Mouse (Mus musculus) gastrocnemius, postnatal 10 days (tissue): Measurements from ENCODE around the gene Mib2. TPM values are rescaled to one million over a fixed set of nuclear protein-coding genes. Genes with fewer than 3 reads are reported as not detected.
"Not testable (repeated sequence)": the region's sequence is repeated elsewhere in the genome, so short reads cannot be mapped to it uniquely, and the experiment has no call there.

Experiments
- DNase-seq: peaks from one replicate; pipeline ENCODE4 v3.0.0; 2021; ENCODE audit warnings: mixed read lengths
- total RNA-seq, 2 experiments: library from RNA; stranded (reverse); gene quantifications; 2 replicates each; pipeline ENCODE4 v1.2.3; 2021

Gene Mib2
- total RNA-seq, 2 experiments from 2014 or later = 13.2 to 16.8 TPM

DNA sequence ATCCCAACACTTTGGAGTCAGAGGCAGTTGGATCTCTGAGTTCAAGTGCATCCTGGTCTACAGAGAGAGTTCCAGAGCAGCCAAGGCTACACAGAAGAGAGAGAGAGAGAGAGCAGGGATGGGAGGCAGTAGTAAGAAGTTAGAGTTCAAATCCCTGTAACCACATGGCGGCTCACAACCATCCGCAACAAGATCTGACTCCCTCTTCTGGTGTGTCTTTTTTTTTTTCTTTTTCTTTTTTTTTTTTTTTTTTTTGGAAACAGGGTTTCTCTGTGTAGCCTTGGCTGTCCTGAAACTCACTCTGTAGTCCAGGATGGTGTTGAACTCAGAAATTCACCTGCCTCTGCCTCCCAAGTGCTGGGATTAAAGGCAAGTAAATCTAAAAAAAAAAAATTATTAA is 3.1 kb upstream of the Mib2 start:
- DNase-seq = no peak

- not testable (repeated sequence) for DNase-seq
Observed at GRCm38 (mm10) chr4:155670236-155670635, 1.2 kb upstream of the Mib2 start.

DNA sequence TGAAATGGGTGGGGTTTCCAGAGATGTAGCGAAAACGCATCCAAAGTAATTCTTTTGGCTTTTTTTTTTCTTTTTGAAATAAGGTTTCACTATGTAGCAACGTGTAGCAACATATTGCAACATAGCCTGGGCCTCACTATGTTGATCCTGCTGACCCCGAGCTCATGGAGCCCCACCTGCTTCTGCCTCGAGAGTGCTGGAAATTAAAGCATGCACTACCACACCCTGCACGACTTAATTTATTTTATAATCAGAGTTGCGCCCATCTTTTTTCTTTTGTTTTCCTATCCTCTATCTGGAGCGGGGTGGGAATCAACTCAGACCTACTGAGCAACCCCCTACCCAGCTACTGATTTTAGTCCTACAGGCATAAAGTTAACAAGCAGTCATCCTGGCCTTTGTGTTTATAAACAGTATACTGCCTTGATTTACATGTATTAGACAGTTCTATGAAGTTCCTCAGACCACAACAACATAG is 639 bp upstream of the Mib2 start:
- no peak for DNase-seq

DNA sequence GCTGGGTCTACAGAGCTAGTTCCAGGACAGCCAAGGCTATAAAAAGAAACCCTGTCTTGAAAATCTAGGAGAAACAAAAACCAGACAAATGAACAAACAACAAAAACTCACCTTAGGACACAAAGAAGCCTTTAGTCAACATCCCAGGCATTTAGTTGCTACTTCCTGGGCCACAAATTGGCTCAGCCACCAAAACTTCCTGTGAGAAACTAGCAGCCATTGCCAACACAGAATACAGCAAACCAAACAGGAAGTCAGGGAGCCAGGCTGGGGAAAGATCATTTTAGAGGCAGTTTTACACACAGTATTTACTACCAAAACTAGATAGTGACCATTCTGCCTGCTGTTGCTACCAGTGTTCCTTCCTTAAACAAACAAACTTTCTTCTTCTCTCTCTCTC is 2.1 kb downstream of the Mib2 start:
- no peak for DNase-seq

DNA sequence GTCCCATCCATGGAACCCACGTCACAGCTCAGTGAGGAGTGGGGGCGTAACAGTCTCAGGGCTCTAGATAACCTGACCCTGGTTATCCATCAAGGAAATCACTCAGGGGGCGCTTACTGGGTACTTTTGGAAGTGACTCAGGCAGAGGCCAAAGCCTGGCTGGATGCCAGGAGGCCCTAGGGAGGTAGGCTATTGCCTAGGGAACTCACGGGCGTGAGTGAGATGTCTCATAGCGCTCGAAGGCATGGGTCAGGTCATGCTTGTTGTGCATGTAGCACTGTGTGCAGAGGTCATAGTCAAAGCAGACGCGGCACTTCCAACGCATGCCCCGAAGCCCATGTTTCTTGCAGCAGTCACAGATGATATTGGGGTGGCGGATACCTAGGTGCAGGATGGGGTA is 8.4 kb downstream of the Mib2 start:
- no peak for DNase-seq

- DNase-seq = no peak
Observed at GRCm38 (mm10) chr4:155658961-155659360, 10.0 kb downstream of the Mib2 start.

GRCm38 (mm10) chr4:155656214-155656751 is 12.7 kb downstream of the Mib2 start:
- no peak for DNase-seq

DNA sequence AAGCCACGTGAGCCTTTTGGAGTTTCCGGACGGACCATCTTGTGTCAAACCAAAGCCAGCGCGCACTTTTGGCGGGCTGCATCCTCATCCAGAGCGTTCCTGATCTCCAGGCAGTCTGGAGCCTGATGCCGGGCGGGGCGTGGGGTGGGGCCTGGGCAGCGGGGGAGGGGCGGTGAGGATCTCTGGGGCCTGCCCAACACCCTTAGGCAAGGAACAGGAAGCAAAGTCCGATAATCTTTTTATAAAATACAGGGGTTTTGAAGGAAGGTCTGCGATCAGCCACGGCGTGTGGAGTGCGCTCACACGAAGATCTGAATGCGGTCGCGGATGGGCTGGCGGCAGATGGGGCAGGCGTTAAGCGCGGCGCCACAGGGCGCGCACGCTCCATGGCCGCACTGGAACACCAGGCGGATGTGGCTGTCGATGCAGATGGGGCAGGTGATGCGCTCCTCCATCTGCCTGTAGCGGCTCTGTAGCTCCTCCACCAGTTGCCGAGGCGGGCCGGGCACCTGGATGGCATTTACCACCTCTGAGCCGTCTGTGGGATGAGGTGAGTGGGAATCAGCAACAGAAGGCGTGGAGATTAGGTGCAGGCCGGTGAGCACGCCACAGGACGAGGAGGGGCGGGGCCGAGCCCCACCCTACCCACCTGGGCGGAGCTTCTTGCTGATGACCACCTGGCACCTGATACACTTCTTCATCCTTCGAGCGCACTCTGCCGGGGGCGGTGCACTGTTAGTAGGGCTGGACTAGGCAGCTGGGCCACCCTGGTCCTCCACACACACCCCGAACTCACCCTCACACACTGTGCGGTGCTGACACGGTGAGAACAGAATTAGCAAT is 14.3 kb downstream of the Mib2 start:
- peak; percentile 68 for DNase-seq

DNA sequence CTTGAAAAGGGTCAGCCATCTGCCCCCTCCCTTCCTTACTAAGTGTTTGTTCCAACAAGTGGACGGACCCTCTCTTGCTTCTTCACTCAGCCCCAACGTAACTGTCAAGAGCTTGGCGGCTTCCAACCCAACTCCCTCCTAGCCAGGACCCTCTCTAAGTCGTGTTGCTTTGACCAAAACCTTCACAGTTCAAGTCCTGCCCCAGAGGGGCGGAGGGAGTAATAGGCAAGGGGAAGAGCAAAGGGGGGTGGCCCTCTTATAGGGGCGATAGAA is 14.9 kb downstream of the Mib2 start:
- no peak for DNase-seq

DNA sequence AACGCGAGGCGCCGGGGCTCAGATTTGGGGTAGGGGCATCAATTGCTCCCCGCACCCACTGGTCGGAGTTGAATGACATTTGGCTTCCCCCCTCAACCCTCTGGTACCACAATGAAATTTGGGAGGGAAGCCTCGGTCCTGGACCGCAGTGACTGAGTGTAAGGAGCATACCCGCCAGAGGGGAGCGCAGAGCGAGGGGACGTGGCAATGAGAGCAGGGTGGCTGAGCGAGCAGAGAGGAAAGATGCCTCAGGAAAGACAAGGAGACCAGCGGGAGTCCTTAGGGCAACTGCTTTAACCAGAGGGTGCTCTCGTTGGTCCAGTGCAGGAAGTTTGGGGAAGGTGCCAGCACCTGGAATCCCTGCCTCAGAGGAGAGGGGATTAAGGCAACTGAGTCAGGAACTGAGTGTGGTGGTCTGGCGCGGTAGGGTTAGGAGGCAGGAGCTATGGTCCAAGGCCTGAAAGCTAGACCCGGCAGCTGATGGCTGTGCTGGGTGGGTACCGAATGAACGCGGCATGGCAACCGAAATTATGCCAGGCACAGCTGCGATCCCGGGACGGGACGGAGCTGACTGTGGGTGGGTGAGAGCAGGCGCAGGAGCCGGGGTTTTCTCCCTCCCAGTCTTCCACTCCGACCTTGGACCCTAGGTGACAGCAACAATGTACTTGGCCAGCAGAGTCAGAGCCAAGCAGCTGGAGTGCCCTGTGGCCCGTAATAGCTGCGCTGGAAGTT is 15.4 kb downstream of the Mib2 start:
- DNase-seq = peak; percentile 53

DNA sequence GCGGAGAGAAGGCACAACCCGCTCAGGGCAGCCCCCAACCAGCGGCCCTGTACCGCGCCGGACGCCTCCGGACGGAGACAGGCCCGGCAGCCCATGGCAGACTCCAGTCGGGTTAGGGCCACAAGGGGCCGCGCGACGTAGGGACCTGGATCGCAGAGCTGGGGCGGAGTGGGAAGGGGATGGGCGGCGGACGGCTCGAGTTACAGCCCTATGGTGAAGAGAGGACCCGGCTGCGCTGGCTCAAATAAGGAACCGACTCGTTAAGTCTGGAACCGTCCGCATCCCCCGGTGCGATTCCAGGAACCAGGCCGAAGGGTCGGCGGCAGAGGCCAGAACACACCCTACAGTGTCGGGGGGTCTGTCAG is 15.9 kb downstream of the Mib2 start, which contains the start of gene Mmp23:
Mmp23 (minus strand) TSS at position 299 of the 365 bp plus-strand sequence.
- DNase-seq = peak; percentile 68

GRCm38 (mm10) chr4:155652283-155653085 is 16.5 kb downstream of the Mib2 start:
- DNase-seq = no peak

DNA sequence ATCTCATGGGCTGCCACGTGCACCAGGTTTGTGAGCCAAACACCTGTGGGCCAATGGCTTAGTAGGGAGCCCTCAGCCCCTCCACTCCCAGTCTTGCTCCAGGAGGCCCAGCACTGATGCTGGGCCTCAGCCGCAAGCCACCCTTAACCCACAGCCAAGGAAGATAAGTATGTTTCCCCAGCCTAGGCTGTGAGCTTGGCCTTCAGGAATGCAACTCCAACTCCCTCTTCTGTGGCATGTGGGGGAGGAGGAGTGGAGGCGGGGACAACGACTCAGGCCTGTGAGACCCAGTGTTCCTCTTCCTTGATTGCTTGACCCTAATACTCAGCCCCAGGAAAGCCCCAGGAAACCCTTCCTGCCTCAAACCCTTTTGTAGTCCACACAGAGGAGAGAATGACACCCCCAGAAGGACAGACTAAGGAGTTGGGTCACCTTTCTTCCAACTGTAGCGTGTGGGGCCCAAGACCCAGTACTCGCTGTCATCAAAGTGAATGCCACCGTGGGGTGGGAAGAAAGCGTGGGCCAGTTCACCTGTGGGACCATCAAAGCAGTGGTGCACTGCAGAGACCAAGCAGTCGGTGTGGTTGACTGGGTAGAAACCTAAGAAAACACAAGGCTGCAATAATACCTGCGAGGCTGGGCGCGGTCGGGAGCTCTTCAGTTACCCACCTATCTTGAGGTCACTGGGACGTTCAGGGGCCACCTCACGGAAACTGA is 17.3 kb downstream of the Mib2 start:
- no peak for DNase-seq

DNA sequence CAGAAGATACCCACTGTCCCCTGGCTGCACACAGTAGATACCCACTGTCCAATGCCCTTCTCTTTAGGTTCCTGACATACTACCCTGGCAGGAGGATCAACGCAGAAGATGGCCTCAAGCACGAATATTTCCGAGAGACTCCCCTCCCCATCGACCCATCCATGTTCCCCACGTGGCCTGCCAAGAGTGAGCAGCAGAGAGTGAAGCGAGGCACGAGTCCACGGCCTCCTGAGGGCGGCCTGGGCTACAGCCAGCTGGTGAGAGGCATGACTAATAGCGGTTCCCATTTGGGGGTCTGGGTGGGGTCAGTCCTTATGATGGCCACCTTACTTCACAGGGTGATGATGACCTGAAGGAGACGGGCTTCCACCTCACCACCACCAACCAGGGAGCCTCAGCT is 19.6 kb downstream of the Mib2 start:
- DNase-seq = no peak

GRCm38 (mm10) chr4:155645721-155646120 is 23.3 kb downstream of the Mib2 start:
- no peak for DNase-seq

DNA sequence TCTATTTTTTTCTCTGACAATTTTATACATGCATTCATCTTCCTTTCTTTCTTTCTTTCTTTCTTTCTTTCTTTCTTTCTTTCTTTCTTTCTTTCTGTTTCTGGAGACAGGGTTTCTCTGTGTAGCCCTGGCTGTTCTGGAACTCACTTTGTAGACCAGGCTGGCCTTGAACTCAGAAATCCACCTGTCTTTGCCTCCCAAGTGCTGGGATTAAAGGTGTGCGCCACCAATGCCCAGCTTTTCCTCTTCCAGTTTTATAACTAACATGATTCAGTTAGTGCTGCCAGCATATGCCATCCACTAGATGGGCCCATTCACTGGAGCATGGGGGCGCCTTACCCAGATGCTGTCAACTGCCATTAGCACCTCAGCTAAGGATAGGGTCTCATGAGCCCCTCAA is 23.7 kb downstream of the Mib2 start, which contains the start of gene Gm10563:
Gm10563 (minus strand) TSS at position 101 of the 400 bp plus-strand sequence.
- DNase-seq = not testable (repeated sequence)

DNA sequence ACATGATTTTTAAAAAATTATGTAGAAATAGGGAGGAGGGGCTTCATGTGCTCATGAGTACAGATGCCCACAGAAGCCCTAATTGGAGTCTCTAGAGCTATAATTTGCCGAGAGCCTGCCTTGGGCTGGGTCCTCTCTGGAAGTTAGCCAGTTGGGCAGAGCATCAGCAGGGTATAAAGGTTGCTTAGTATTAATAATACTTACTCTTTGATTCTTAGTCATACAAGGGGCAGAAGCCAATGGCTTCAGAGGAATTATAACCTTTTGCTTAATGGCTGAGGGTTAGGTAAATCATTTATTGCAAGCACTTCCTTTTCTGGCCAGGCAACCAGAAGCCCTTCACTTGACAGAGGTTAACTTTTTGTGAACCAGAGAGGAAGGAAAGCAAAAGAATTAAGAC is 25.5 kb downstream of the Mib2 start:
- no peak for DNase-seq

- no peak for DNase-seq
Observed at GRCm38 (mm10) chr4:155635766-155636499, 33.1 kb downstream of the Mib2 start.

DNA sequence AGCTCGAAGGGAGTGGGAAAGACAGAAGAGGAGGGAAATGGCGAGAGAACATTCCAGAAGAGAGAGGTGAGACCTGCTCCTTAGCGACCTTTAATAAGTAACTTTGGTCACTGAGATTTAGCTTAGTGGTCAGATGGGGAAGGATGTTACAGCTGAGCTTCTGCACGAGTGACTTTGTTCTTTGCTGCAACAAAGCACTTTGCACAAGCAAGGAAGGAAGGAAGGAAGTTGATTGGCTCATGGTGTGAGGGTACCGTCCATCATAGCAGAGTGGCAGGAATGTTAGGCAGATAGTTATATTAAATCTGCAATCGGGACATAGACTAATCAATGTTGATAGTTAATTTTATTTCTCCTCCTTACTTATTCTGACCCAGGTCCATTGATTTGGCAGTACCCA is 38.7 kb downstream of the Mib2 start:
- no peak for DNase-seq

DNA sequence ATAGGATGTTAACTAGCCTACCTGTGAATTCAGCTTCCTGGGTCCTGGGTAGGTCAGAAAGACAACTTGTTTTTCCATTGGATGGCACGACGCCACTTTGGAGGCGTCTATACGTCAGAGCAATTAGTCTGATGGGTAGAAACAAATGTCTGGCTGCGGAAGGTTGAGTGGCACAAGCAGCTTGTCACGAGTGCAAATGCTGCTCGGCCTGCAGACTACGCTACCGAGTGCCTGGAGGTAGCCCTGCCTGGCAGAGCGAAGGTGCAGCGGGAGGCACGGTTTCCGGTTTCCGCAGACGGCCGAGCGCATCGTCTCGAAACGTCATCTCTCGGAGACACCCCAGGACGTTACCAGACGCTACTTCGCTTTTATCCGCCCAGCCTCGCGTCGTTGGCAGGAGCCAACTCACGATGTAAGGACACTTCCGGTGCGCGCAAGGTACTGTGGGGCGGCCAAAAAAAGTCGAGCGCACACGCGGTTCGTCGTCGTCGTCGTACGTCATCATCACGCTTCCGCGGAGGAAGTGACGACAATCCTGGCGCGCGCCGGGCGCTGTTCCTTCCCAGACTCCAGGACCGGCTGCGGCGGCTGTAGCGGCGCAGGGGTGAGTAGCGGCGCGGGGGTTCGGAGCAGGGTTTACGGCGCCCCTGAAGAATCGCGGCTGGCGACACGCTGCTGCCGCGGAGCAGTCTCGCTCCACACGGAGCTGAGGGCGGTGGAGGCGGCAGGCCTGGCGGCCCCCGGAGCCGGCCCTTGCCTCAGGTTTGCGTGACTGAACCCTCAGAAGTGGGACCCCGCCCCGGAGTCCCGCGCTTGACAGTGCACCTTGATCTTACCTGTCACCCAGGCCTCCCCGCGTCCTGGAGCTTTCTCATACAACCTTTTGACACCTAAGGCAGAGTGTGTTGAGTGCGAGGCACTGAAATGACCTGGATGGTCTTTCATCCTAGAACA is 44.4 kb downstream of the Mib2 start, which contains the start of gene Cdk11b:
Cdk11b (plus strand) TSS at position 517 of the 954 bp plus-strand sequence.
- peak; percentile 94 for DNase-seq
